Mouse (Mus musculus) cerebellum, adult 9-10 months (tissue): ENCODE measurements at regions not wholly inside any gene's neighbourhood (a gene's known extent, or its start where the extent isn't known, plus 50 kb on each side); places are given as distances from the start of the nearest gene placed in this dataset.

Experiments
- DNase-seq: peaks from one replicate; pipeline ENCODE4 v3.0.0; 2022

DNA sequence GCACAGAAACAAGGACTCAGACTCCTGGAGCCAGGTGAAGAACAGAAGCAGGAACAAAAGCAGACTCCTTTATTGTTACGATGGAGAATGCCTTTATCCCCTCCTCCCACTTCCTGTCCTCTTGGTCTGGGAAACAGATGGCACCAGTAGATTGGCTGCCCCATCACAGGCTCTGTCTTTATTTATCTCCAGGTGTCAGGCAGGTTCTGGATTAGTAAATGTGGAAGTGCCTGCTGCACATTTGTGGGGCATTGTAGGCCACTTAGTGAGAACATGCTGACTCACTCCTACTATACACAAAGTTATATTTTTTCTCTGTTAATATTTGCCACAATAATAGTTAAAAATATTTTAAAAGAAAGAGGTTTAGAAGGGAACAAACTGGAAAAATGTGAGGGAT, 426.0 kb downstream of the Tmem161b start:
- no peak for DNase-seq

DNA sequence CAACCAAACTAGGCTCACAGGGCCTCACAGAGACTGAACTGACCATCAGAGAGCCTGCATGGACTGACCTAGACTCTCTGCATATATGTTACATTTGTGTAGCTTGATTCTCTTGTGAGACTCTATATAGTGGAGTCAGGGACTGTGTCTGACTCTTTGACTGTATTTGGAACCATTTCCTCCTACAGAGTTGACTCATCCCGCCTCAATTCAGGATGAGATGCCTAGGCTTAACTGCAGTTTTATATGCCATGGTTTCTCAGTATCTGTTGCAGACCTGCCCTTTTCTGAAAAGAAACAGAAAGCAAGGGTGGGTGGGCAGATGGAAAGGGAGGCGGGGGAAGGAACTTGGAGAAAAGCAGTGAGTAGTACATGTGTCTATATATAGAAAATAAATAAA, 441.9 kb downstream of the Tmem161b start:
- no peak for DNase-seq

DNA sequence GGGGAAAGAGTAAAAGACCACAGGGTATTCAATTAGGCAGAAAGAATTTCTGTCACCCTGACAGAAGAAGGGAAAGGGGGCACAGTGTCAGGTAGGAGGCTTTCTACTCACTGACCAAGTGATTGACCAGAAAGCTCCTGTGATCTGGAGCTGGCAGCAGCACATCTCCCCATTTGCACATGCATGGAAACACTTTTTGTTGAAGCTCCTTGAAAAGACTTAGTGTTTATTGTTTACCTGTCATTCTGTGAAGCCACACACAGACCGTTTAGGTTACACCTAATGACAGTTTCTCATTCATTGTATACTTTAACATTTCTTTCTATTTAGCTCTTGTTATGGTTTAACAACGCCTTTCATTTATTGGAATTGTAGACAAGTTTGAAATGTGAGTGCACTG, 458.9 kb downstream of the Tmem161b start:
- DNase-seq, result no peak

DNA sequence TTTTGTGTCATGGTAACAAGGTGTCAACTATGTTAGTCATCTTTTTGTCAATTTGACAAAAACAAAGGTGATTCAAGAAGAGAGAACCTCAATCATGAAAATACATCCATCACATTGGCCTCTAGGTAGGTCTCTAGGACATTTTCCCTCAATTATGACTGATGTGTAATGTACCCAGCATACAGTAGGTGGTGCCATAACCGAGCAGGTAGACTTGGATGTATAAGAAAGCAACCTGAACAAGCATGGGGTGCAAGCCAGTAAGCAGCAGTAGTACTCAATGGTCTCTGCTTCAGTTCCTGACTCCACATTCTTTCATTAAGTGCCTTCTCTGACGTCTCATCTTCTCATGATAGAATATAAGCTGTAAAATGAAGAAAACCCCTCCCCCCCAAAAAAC, 463.8 kb downstream of the Tmem161b start:
- DNase-seq, result no peak

DNA sequence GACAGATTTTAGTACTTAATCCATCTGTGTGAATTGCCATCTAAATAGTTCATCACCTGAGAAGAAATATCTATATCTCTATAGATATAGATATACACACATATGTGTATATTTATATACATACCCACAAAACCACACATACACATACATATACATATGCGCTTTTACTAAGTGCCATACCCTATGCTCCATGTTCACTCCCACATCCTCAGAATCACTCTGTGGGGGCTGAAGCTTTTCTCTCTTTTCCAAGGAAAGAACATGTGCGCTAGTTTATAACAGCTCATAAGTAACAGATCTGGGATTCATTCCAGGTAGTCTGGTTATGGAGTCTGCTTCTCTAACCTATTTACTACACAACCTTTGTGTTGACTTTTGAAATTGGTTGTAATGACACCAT, 471.4 kb downstream of the Tmem161b start:
- no peak for DNase-seq

DNA sequence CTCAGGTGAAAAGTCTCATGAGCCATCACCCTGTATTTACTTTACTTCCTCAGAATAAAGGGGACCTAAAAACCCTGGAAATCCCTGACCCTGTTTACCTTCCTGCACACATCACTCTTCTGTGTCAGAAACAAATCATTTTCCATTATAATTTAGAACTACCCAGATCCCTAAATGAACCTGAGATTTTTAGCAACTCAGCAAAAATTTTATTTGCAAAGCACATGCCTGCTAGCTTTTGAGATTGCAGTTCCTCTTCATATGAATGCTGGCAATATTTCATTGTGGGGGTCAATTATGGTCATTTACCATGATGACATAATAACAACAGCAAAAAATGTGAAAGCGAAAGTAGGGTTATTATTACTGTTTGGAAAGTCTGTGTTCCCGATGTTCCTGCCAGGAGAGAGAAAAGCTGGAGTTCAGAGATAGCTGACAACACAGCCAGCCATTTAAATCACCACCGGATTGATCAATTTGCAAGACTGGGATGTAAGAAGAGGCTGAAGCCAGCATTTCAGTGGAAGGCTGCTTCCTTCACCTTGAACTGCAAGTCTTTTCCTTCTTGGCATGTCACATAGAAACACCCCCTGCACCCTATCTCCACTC, 476.5 kb downstream of the Tmem161b start:
- no peak for DNase-seq

DNA sequence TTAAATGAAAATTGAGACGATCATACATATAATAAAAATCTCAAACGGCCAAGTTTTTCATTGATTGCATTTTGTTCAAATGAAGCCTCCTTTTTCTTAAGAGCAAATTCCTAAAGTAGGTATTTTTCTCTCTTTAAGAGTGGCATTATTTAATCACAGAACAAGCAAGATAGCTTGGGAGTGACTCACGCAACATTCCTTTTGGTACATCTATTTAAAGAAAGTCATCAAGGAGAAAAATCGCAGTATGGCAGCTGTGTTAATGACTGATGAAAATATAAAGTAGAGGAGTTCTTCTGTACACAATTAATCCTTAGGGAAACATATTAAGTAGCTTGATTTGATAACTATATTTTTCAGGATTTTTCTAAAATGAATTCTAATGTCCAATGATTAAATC, 448.0 kb upstream of the Ccnh start:
- no peak for DNase-seq

DNA sequence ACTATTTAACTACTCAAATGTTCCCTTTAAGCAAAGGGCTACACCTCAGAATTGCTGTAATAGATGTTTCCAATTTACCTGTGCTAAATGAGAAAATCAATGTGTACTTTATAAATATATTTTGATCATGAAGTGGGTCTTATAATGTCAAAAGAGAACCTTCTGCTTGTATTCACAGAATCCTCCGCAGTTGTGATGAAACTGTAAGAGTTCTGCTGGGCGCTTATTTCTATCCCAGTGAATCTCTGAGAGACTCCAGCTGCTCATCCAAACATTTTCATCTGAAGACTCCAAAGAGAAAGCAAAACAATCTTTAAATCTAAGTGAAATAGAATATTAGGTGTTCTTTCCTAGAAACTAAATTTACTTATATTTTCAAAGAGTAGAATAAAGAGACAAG, 440.9 kb upstream of the Ccnh start:
- peak; percentile 13 for DNase-seq

DNA sequence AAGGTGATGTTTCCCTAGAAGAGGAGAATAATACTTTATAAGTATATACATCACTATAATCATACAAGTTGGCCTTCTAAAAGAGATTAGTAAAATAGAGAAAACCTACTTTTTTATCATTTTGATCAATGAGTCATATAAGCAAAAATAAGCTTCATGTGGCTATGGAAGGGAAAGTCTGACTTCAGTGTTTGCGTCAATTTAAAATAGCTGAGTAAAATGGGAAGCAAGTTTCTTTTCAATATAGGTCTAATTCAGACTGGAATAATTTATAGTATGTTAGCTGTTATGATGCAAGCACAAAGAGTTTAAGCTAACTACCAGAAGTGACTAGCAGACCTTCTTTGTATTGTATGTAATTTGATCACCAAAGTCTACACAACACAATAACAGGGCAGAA, 440.0 kb upstream of the Ccnh start:
- DNase-seq, result peak; percentile 16

DNA sequence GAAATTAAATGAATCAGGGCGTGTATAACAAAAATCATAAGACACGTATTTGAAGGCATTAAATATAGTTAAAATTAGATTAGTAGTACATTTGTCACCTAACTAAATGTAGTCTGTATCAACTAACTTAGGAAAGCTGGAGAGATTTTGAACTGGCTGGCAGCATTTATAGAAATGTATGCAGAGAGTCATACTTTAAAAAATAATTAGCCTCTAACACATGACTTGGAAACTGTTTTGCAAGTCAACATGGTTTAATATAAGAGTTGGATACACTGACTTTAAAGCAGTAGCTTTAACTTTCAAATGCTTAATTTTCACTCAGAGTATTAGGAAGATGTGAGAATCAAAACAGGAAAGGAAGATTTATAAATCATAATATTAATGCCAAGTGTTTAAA, 439.1 kb upstream of the Ccnh start:
- DNase-seq, result peak; percentile 34

DNA sequence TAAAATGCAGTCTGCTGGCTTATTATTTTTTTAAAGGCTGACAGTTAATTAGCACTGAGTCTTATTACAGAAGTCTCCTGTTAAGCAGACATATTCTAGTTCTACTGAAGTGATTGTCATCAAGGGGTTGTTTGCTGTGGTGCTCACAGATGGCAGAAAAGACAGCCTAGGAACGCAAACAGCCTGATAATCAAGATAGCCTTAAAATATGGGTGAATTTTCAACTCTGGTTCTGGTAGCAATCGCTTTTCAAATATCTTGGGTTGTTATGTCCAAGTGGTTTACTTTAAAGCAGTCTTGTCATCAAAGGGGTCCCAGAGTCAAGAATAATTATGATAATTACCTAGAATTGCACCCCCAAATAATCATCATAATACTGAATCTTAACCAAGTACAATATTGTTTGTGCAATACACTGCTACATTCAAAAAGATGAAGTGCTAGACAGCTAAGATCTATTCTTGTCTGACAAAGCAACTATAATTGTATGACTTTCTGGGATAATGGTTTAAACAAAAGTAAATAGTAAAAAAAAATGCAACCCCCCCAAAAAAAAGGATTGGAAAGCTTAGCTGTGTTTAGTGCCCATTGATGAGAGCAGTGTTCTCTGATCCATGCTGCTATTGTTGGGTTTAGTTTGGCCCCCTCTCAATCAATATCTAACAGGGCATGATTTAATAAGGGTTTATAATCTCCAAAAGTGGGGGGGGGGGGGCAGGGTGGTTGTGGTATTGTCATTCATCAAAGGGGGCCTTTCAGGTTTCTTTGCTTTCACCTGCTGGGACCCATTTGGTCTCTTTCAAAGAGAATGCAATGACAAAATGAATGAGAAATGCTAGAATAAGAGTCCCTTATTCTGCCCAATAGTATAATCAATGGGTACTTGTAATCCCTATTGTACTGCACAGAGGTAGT, 437.4 kb upstream of the Ccnh start:
- peak; percentile 55 for DNase-seq

DNA sequence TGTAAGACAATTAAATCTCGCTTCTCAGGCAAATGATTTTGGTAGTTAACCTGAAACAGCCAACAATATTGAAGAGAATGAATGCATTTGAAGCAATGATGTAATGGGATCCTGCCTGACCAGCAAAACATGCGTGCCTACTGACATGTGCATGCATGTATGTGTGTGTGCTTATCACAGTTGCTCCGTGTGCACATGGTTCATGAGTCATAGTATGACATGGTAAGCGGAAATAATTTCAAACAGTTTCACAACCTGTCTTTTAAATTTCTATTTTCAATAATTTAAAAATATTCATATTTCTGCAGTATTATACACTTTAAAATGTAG, 436.8 kb upstream of the Ccnh start:
- DNase-seq, result peak; percentile 36

DNA sequence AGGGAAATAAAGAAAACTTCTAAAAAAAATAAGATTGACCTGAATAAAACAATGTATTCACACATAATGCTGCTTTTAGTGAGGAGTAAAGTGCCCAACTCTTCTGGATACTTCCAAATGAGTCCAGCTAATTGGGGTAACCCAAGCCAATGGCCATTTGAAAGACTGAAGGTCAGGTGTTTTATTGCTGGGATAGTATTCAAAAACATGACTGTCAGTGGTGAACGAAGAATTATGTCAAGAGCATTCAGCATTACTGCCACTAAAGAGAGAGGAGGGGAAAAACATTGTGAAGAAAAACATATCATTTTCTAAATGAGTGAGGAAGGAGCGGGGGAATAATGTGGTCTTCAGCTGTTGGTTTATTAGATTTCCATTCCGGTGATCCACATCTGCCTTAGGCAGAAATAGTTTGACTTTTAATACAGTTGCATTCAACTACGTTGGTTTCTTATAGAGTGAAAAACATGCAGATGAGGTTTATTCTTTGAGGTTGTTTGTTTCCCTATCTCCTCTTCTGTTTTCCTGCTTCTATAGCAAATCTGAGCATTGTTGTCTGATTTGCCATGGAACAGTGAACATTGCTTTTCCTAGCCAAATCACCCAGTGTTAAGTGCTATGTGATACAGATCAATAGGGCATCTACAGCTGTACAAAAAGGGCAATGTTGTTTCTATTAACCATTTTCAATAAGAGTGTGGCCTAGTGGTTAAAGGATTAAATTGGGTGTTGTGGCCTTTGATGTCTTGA, 435.3 kb upstream of the Ccnh start:
- peak; percentile 38 for DNase-seq

DNA sequence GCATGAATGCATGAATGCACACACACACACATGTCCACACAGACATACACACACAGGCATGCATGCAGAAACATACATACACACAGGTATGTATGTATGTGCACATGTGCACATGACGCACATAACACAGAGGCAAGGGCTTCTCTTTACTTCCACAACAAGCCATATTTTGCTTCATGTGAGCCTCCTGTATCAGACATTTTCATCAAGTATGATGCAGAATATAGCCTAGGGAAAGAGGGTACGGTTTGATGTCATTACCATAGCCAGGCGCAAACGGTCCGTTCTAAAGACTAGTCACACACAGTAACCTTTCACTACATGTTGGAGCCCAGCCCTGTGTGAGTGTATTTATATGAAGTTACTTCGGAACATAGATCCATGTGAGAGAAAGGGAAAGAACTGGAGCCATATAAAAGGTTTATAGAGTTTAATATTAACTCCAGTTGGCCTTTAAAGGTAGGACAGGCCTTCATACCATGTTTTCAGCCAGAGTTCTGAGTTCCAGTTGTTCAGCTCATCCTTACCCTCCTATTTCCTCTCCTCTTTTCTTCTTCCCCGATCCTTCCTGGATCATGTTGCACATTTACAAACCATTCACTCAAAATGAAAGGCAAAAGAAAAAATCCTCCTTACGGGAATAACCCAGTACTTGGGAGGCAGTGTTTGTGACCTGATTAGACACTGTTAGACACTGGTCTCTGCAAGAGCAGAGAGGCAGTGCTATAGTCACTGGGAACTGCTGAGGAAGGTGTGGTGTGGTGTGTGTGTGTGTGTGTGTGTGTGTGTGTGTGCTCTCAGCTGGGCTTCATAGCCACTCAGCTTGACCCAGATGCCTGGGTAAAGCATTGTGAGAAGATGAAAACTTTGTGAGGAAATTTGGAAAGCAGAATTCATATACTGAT, 434.1 kb upstream of the Ccnh start:
- peak; percentile 55 for DNase-seq

DNA sequence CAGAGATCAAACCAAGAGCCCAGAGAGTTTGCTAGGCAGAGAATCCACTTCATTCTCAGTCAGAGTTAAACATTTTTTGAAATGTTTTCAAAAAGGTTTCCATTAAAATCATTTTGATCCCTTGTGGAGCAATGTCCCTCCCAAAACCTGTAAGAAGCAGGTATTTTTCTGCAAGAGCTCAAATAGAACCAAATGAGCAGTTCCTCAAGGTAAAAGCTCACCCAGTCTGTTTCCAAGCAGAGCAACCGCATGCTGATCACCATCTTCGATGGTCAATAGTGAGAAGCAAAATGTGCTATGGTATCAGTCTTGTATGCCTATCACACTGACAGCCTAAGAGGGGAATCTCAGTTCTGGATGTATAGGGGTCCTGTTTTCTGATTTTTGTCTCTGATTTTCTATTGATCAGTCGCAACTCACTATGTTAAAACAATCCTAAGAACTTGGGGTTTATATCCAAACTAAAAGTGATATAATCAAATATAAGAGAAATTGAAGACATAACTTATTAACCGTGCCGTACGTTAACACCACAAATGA, 432.3 kb upstream of the Ccnh start:
- peak; percentile 57 for DNase-seq

DNA sequence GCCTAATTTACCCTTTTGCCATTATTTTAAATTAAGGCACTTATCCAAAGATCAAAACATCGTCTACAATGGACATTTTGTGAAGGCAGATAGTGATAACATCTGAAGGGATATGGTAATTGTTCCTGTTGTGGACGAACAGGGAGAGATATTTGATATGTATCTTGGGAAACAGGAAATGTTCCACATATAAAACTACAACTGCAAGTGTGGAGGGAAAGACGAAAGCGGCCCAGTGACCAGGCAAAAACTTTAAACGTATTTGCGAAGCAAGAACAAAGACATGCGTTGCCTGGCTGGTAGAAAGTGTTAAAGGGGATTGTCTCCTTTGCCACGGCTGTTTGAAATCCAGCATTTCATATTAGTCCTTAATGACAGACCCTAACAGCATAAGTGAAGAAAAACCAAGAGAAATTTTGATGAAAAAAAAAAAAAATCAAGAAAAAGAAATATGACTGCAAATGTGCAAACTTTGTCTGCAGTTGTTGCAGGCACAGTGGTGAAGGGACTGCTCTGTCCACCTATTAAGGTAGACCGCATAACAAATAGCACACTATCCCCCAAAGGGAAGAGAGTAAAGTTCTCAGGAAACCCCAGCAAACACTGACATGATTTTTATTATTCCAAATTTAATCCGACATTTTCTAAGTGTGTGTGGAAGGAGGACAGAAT, 431.2 kb upstream of the Ccnh start:
- DNase-seq, result peak; percentile 65

DNA sequence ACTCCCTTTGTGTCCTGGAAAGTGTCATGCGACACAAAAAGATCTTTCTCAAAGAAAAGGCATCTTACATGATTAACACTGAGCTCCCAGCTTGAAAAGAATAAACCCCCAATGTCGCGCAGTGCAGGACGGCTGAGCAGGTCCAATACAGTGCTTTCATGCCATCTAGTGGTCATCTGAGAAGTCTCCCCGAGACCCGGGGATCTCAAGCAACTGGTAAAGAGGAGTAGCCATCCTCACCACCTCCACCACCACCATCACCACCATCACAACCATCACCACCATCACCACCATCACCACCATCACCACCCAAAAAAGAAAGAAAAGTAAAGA, 430.7 kb upstream of the Ccnh start:
- DNase-seq, result peak; percentile 98

DNA sequence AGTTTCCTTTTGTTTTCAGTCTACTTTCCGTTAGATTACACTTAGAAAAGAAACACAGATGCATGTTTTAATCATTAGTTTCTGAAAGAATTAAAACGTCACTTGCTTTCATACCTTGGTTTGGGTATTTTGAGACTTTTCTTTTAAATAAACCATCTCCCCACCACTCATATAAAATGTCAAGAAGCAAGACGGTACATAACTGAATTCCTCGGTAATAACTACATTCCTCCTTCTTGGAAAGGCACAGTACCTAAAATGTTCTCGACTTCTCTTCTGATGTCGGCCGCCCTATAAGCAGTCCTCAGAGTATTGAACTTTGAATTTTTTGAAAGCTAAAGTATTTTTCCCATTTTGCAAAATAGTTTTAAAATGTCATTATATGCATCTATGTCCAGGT, 430.1 kb upstream of the Ccnh start:
- peak; percentile 54 for DNase-seq

DNA sequence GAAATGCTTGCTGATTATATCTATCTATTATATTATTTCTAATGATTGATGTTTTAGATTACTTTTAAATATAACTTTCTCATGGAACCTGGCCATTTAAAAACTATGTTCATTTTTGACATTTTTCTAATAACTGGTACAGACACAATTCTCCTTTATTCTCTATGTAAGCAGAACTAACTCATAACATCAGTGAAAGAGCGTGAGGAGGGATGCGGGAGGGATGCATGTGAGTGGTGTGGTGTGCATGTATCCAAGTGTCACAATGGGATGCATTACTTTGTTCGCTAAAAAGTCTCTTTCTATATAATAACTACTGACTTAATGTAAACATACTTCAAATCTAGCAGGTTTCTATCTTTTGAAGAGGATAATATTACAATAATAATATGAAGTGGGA, 428.7 kb upstream of the Ccnh start:
- DNase-seq, result peak; percentile 66

DNA sequence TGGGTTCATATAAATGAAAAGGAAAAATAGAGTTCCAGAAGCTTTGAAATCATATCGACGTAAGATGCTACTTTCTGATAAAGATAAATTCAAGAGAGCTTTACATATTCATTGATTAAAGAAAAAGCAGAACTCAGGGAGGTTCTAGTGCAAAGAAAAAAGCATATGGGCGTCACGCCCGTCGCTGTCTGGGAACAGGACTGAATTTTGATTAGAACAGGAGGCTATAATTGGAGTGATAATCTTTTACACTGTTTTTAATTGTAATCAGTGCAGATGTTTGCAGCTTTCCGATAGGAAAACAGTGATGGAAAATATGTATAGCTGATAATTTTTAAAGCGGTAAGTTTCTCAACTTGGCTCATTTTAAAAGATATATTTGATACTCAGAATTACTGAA, 428.2 kb upstream of the Ccnh start:
- DNase-seq, result peak; percentile 56

DNA sequence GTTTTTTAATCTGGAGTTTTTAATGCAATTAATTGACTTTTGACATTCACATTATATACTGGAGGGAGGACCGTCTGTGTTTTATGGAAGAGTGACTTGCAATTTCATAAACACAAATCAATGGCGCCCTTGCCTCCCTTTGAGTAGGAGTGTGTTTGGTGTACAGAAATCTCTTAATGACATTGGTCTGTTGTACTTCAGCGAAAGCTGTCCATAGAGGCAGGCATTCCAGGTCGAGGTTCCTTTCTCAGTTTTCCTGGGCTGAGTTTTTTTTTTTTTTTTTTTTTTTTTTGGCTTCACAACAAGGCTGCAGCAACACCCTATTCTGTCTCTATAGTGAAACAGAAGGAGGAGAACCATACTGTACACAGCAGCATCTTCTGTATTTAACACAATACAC, 427.4 kb upstream of the Ccnh start:
- peak; percentile 61 for DNase-seq

DNA sequence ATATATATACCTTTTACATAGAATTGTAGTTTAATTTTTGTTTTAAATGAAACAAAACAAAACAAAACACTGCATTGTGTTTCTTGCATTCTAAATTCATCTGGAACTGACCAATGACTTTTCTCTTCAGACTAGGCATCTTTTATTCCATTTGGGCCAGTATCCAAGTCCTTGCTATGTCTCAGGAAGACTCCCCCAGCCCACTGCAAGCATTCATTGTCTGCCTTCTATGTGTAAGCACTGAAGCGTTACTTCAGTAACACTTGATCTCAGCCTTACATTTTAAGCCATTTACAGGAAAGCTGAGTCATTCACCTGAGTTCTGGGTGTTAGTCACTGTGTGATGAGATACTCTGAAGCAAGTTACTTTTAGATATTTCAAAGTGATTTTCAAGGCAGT, 425.3 kb upstream of the Ccnh start:
- no peak for DNase-seq
